In the genomic region with DNA sequence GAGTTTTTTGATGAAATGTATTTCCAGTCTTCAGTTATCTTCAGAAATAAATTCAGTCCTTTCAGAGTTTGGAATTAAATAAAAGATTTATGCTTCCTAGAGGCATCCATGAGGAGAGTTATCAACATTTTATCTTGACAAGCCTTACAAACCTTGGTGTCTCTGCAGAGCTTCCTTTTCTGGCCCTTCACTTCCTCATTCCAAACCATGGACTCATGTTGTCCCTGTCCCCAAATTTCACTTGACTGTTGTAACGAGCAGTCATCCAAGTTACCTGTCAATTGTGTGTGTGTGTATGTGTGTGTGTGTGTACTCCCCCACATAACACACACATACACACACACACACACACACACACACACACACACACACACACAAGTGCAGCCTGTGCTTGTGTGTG, we compare ENCODE assay signal across 21 mouse cellular contexts.
"Had no signal": no experiment of that assay in that cellular context is flagged by ENCODE, and none has a peak within 500 bp of the region (broad histone marks: within the 10 kb centered on the region; RNA-seq: fewer than 3 reads in every experiment).

No protein-coding gene starts in this region.

- H3K9me3 ChIP-seq: limb, embryonic 10.5 days; limb, embryonic 13.5 days; liver, embryonic 12.5 days; liver, embryonic 15.5 days; lung, embryonic 15.5 days; midbrain, embryonic 13.5 days; neural tube, embryonic 13.5 days had no signal

- H3K4me1 ChIP-seq: limb, embryonic 10.5 days; limb, embryonic 13.5 days; liver, embryonic 12.5 days; liver, embryonic 15.5 days; lung, embryonic 15.5 days; midbrain, embryonic 13.5 days; neural tube, embryonic 13.5 days had no signal

- H3K9ac ChIP-seq: limb, embryonic 13.5 days; liver, embryonic 12.5 days; liver, embryonic 15.5 days; lung, embryonic 15.5 days; midbrain, embryonic 13.5 days; neural tube, embryonic 13.5 days had no signal

- H3K4me3 ChIP-seq: limb, embryonic 10.5 days; limb, embryonic 13.5 days; liver, embryonic 12.5 days; liver, embryonic 15.5 days; lung, embryonic 15.5 days; midbrain, embryonic 13.5 days; myocyte; neural tube, embryonic 13.5 days had no signal

- H3K4me2 ChIP-seq: limb, embryonic 13.5 days; liver, embryonic 12.5 days; liver, embryonic 15.5 days; lung, embryonic 15.5 days; midbrain, embryonic 13.5 days; neural tube, embryonic 13.5 days had no signal

- ATAC-seq: intestine, embryonic 16.5 days; liver, embryonic 12.5 days; midbrain, embryonic 13.5 days; midbrain, embryonic 16.5 days had no signal

- DNase-seq: kidney, adult 18-20 months; kidney, adult 9 months; kidney, postnatal 14 days; kidney, postnatal 4 days; liver; lung, adult 18-20 months; lung, postnatal 10 days; lung, postnatal 36 days; retina, postnatal 1 day; thymus, postnatal 25 days had no signal

- H3K27ac ChIP-seq: limb, embryonic 10.5 days; limb, embryonic 13.5 days; liver, embryonic 12.5 days; liver, embryonic 15.5 days; lung, embryonic 15.5 days; midbrain, embryonic 13.5 days; neural tube, embryonic 13.5 days; stomach, postnatal 0 days had no signal

- H3K27me3 ChIP-seq: limb, embryonic 13.5 days; liver, embryonic 12.5 days; liver, embryonic 15.5 days; lung, embryonic 15.5 days; midbrain, embryonic 13.5 days; neural tube, embryonic 13.5 days had no signal

- H3K36me3 ChIP-seq: limb, embryonic 10.5 days; limb, embryonic 13.5 days; liver, embryonic 12.5 days; liver, embryonic 15.5 days; lung, embryonic 15.5 days; midbrain, embryonic 13.5 days; neural tube, embryonic 13.5 days had no signal
